Mouse (Mus musculus) C2C12 (cell line): ENCODE data around the gene Aff1.

ENCODE experiments used
- CEBPB ChIP-seq: IDR thresholded peaks from one replicate; pipeline ENCODE4 v1.6.1; 2011; ENCODE audit warnings: low read depth, mild to moderate bottlenecking, control low read depth, moderate library complexity
- CTCF ChIP-seq: IDR thresholded peaks from one replicate; pipeline ENCODE4 v1.5.1; 2011; ENCODE audit not compliant: control insufficient read depth, insufficient read depth, insufficient read length
- FOSL1 ChIP-seq: IDR thresholded peaks from one replicate; pipeline ENCODE4 v1.8.0; 2011; ENCODE audit warnings: mild to moderate bottlenecking, low read length; ENCODE audit not compliant: poor library complexity, insufficient read depth, severe bottlenecking
- MAX ChIP-seq: IDR thresholded peaks from one replicate; pipeline ENCODE4 v1.6.1; 2011; ENCODE audit warnings: mild to moderate bottlenecking, control low read depth
- MYOD1 ChIP-seq: IDR thresholded peaks from one replicate; pipeline ENCODE4 v1.6.1; 2011; ENCODE audit warnings: low read depth; ENCODE audit not compliant: control insufficient read depth, insufficient read length
- MYOG ChIP-seq: IDR thresholded peaks from one replicate; pipeline ENCODE4 v1.6.1; 2011; ENCODE audit not compliant: control insufficient read depth, insufficient read length; ENCODE audit errors: extremely low read depth
- USF1 ChIP-seq: IDR thresholded peaks from one replicate; pipeline ENCODE4 v1.6.1; 2011; ENCODE audit warnings: low read depth, mild to moderate bottlenecking, control low read depth, moderate library complexity

DNA sequence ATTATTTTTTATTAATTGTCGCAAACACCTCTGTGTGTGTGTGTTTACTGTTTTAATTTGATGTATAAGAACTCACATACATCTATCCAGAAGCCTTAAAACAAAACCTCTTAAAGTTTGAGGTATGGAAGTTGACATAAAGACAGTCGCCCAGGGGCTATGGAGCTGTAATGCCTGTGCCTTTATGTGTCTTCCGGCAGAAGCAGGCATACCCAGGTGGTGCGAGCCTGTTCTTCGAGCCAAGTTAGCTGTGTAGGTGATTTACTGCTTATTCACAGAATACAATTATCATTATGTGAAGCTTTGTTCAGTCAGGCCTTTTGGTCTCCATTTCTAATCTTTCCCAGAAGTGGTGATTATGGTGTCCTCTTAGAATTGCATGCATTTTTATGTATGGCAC lies 111.2 kb downstream of the Aff1 start:
- TF ChIP-seq CTCF (no peak), MAX (no peak), CEBPB (no peak), USF1 (no peak), MYOD1 (no peak), MYOG (no peak), FOSL1 (no peak)
